Mouse (Mus musculus): ENCODE data around the gene Erich4.

DNA sequence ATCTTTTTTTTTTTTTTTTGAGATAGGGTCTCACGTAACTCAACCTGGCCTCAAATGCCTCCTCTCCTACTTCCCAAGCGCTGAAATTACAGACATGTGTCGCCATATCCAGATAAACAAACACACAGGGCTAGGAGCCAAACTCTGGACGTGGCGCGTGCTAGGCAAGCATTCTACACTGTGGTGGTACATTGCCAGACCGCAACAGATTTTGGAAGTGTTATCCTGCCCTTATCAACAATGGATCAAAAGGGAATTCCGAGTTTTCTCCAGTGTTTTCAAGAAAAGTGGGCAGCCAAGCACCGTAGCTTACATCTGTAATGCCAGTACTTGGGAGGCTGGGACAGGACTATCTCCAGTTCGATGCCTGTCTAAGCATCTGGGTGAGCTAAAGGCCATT, 42.1 kb upstream of the Erich4 start:
- TF ChIP-seq POLR2A (IDR thresholded peaks at IDR 0.05; ENCODE audit: insufficient read depth, low read depth, low read length) (no peak), CTCF (IDR thresholded peaks at IDR 0.05) (no peak)

All from heart, adult 2 months (tissue).